Mouse (Mus musculus): ENCODE results near the gene Slc25a16.

The Slc25a16 gene

DNA sequence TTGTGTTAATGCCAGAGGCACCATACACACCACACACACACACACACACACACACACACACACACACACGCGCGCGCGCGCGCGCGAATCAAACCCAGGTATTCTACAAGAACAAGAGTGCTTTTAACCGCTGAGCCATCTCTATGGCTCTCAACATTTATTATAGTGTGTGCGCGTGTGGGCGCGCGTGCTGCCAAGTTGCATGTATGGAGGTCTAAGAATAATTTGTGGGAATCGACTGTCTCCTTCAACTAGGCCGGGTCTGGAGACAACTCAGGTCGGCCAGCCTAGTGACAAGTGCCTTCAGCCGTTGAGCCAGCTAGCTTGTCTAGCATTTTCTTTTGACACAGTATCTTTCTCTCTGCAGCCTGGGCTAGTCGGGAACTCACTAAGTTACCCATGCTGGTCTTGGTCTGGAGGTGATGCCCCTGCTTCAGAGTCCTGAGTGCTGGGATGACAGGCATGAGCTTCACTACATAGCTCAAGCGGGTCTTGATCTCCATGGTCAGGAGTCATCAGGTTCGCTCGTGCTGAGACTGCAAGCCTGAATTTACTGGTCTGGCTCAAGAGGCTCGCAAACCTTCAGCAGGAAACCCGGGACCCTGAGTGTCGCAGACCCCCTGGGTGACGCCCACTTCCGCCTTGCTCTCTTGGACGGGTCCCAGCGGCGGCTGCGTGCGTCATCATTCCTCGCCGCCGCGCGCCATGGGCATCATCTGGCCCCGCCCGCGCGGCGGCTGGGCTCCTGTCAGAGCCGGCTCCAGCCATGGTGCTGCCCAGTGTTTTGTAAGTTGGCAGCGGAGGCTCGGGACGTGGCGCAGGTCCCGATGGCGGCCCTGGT, at the start of gene Slc25a16:
Gene Slc25a16, plus strand, starts transcription at position 709 of the 841 bp plus-strand sequence.
- peak; percentile 85 to 91 for DNase-seq

DNA sequence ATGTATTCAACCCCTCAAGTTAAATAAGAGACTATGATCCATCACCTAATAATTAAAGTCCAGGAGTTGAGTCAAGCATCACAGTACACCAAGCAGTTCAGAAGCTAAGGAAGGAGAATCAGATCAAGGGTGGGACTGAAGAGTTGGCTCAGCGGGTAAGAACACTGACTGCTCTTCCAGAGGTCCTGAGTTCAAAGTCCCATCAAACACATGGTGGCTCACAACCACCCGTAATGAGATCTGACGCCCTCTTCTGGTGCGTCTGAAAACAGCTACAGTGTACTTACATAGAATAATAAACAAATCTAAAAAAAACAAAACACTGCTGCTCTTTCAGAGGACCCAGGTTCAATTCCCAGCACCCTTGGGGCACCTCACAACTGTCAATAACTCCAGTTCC, 45.6 kb upstream of the Slc25a16 start:
- no peak for DNase-seq

DNA sequence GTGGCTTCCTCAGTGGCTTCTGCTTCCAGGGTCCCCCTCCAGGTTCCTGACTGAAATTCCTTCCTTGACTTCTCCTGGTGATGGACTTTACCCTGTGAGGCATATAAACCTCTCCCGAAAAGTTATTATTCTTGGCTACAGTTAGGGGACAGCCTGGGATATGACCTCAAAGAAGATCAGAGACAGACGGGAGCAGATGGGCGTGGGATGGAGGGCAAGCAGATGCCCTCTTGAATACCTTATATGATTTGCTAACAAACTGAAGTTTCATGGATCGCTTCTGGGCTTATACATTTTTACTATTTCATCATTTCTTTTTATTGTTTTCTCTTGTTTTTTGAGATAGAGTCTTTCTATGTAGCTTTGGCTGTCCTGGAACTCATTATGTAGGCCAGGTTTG, 44.9 kb upstream of the Slc25a16 start:
- no peak for DNase-seq

DNA sequence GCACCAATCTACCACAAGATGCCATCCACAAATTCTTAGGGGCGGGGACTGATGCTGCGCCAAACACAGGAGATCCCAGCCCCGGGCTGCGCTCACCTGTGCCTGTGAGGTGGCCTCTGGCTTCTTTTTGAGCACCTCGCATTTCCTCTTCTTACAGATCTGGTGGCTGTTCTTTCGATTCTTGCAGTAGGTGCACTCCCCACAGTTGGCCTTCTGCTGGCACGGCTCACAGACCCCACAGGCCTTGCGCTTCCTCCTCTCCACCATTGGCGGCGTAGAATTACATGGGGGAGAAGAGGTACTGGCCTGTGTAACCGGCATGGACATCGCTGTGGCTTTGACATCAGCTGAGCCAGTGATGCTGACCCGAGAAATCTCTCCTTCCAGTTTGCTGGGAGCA, 42.4 kb upstream of the Slc25a16 start:
- no peak for DNase-seq

DNA sequence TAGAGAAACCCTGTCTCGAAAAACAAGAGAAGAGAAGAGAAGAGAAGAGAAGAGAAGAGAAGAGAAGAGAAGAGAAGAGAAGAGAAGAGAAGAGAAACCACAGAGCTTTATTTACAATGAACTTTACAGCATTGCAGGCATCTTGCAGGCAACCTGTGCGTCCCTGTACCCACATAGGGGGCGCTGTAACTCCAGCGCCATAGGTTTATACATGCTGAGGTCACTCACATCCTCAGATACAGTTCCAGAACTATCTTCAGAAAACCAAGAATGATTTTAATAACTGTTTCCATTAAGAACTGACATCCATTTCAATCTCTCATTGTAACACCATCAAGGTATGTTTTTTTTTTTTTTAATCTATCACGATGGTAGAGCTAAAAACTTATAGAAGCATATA, 39.2 kb upstream of the Slc25a16 start:
- DNase-seq: no peak

DNA sequence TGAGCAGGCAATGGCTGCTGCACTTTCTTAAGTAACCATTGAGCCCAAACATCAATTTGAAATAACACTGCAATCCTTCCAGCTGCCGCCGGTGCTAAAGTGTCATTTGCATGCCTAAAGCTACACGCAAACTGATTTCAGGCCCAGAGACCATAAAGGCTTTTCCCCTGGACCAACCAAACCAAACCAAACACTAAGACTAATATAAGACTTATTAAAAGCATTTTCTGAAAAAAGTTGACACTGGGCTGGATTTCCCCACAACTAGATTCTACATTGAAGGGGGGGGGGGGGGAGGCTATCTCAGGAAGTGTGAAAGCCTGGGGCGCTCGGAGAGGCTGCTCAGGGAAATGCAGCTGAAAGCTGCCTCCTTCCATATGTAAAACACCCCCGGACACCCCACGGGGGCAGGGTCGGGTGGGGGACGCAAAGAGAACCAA, 36.5 kb upstream of the Slc25a16 start:
- no peak for DNase-seq

DNA sequence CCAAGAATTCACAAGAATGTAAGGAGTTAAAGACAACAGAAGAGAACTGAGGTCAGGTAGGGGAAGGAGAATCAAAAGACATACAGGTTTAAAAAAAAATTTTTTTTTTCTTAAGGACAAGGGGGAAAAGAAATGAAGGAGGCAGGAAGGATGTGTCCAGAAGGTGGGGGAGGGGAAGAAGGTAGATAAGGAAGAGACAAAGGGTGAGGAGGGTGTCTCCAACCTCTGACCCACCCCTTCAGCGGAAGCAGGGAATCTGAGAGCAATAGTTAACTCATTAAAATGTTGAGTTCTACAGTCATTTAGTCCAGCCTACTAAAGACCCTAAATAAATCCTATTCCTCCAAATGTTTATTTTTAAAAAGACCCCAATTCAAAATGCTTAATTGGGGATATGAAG, 35.9 kb upstream of the Slc25a16 start:
- no peak for DNase-seq

DNA sequence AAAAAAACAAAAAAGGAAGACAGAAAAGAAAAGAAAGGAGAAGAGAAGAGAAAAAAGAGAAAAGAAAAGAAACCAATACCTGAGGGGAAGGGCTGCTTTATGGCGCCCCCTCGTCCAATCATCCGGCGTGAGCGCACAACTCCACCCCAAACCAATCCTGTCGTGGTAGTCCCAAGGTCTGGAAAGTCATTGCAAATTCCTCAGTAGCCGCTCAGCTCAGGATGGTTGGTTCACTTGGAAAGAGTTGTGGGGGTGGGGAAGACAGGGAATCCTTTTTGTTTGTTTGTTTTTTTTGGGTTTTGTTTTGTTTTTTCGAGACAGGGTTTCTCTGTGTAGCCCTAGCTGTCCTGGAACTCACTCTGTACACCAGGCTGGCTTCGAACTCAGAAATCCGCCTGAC, 35.0 kb upstream of the Slc25a16 start:
- no peak for DNase-seq

DNA sequence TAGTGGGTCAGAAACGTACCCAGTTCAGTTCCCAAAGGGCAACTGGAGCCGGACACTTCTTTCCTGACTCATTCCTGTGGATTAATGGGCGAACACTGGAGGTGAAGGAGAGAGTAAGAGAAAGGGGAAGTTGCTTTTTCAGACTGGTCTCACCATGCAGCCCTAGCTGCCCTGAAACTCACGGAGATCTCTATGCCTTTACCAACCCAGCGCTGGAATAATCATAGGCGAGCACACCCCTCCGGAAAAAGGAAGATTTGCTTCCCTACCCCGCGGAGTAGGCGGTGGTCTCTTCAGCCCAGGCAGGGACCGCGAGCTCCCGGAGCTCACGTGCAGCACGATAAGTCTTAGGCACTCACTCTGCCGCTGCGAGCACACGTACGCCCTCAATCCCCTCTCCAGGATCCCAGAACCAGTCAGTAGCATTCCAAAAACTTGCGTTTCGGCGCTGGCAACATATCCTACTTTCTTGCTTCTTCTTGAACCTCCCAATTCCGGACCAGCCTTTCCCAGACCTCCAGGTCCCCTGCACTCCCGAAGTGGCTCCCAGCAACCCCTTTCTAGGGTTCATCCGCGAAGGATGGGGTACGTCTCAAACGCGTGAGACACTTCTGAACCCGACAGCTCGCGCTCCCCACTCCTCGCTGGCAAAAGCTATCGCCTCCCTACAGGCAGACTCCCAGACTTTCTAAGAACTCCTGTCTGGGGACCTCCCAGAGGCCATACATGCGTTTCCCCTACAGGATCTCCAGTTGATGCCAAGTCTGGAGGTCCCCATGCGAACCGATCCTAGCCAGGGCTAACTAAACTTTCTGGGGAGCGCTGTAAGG, 34.2 kb upstream of the Slc25a16 start:
- no peak for DNase-seq

DNA sequence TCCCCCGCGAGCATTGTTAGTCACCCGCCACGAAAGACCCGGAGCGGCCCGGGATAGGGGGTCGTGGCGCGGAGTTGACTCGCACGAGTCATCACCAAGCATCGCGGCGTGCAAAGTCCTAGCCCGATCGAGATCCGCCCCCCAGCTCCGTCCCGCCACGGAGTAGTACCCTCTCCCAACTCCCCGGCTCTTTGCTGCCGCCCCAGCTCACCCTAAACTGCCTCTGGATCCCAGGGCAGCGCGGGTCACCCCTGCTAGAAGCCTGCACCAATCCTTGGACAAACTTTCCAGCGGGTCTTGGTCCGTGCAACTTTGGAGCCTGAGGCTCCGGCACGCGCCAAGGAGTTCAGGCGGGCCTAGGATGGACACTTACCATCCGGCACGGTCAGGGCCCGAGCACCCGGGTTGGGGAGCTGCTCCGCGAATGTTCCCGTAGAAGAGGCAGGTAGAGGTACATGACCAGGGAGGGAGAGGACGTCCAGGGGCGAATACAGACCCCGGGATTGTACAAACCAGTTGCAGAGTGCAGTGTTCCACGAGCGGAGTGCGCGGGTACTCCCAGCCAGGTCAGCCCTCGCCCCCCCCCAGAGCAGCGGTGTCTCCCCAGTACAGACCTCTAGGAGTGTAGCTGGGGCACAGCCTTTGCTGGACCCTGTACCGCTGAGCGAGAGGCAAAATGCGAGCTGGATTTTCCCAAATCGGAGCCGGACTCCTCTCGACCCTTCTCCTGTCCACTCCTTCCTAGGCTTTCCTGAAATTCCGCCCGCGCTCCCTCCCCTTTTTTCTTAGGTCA, 33.4 kb upstream of the Slc25a16 start:
- DNase-seq: peak; percentile 49 to 66

DNA sequence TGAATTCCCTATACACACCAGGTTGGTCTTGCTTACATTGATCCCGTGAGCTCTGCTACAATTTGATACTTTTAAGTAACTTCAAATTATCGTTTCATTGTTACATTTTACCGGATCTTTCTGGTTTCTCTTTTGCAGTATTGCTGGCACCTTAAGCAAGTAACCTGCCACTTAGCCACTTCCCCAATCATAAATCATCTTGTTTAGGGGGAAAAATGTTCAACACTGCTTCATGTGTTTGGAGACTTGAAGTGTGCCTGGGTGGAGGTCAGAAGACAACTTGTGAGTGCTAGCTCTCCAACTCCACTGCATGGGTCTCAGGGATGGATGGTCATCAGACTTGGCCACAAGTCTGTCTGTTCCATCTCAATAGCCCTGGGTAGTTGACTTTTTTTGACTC, 29.4 kb upstream of the Slc25a16 start:
- no peak for DNase-seq

DNA sequence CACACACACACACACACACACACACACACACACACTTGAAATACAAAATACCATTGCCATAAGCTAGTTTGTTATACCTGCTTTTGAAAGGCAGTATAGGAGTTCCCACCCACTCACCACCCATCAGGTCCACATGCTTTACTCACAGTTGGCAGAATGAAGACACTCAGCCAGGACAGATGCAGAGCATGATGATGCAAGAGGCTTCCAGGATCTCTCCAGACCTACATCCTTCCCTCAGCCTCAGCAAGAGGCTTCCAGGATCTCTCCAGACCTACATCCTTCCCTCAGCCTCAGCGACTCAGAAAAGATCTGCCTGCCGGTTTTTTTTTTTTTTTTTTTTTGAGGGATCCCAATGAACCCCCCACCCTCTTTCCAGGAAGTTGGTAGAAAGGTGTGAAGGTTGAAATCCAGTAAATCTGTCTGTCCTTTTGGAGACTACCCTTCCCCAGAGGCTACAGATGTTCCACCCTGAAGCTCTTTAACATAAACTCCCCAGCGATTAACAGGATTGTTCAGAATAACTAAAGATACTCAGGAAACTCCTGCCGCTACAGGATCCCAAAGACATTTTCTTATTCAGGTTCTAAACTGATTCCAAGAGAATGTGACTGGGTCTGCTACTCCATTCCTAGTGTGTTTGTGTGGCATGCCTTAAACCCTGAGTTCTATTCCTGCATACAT, 27.7 kb upstream of the Slc25a16 start:
- DNase-seq: no peak

DNA sequence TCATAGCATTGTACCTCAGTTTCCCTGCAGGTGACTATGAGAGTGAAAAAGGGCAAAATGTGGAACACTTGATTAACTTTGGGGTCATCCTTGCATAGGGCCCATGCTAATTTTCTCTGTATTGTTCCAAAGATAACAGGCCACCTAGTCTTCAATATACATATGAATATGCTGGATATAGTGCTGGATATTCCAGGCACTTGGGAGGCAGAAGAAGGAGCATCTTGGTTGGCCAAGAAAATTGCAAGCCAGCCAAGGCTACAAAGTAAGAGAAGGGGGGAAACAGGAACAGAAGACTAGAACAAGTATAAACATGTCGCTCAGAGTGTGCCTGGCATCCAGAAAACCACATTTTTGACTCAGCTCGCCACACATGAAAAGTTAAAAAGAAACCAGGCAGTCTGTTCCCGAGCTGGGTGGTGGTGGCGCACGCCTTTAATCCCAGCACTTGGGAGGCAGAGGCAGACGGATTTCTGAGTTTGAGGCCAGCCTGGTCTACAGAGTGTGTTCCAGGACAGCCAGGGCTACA, 27.0 kb upstream of the Slc25a16 start:
- no peak for DNase-seq

DNA sequence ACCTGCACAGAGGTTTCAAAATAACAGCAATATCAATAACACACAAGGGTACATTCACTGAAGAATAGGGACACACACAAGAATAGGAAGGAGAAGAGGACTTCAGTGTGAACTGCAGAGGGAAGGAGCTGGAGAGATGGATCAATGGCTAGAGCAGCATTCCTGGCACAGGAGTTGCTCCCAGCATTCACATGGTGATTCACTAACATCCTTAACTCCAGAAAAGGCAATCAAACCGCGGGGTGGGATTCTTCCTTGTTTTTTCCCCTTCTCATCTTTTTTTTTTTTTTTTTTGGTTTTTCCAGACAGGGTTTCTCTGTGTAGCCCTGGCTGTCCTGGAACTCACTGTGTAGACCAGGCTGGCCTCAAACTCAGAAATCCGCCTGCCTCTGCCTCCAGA, 26.0 kb upstream of the Slc25a16 start:
- no peak for DNase-seq

DNA sequence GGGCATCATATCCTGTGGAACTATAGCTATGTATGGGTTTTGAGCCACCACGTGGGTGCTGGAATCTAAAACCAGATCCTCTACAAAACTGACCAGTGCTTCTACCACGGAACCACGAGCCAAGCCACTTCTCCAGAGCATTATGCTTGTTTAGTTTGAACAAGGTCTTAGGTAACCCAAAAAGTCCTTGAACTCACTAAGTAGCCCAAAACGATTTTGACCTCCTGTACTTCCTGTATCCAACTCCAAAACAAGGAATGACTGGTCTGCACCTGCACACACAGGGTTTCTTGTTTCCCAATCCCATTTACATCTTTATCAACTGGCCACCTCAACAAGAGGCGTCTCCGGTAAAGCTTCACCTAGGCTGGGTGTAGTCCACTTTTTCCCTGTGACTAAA, 25.0 kb upstream of the Slc25a16 start:
- DNase-seq: no peak

DNA sequence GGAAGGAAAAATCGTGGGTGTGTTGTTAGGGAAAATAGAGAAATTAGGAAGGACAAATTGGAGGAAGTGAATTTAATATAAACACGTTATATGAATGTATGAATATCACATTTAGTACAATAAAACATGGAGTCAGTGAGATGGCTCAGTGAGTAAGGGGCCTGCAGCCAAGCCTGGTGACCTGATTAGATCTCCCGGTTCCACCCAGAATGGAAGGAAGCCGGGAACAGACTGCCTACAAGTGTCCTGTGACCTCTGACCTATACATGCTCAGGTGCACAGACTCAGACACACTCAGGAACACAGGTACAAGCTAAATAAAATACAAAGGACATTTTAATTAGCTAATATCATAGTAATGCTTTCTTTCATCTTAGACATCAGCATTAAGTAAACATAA, 24.4 kb upstream of the Slc25a16 start:
- DNase-seq: no peak

DNA sequence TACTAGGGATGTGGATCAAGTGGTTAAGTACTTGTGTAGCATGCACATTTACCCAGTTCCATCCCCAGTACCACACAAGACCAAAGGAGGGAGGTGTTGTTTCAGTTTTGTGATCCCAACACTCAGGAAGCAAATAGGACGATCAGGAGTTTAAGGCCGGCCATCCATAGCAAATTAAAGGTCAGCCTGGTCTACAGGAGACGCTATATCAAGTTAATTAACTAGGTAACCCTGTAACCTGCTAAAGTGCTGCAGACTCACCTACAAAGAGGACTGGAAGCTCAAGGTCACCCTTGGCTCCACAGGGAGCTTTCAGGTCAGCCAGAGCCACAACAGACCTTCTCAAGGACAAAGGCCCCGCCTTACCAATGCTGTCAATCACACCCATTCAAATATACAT, 23.7 kb upstream of the Slc25a16 start:
- DNase-seq: peak; percentile 34 to 35

DNA sequence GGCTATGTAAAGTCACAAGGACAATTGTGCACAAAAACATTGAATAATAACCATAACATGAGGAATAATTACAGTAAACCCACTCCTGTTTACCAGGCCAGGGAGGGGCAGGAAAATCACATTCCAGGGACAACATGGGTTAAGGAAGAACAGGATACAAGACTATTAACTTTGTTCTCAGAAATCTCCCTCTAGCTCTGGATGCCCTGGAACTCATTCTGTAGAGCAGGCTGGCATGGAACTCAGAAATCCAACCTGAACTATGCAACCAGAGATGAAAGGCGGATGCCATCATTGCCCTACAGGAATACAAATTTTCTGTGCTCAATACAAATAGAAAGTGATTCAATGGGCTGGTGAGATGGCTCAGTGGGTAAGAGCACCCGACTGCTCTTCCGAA, 23.0 kb upstream of the Slc25a16 start:
- no peak for DNase-seq

DNA sequence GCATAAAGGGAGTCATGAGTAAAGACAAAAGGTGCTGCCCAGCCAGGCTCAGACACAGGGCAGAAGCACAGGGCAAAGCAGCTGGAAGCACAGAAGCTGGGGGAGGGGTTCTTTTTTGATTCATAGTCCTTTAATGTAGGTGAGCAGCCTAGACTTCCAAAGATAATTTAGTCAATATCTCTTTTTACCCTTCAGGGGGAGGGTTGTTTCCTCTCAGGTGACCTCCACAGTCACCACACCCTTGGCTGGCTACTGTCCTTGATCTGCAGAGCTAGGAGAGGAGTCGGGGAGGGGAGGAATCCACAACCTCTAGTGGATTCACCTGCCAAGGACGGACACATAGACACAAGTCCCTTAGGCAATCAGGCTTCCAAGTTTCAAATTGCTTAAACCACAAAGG, 22.4 kb upstream of the Slc25a16 start:
- no peak for DNase-seq

DNA sequence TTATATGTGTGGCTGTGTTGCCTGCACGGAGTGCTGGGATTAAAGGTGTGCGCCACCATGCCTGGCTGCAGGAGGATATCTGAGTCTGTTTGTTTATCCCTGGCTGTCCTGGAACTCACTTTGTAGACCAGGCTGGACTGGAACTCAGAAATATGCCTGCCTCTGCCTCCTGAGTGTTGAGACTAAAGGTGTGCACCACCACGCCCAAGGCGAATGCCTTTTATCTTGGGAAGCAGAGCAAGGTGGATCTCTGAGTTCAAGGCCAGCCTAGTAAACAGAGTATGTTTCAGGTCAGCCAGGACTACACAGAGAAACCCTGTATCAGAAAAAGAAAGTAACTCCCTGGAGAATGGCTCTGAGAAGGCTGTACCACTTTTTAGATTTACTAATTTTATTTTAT, 20.3 kb upstream of the Slc25a16 start:
- DNase-seq: no peak

DNA sequence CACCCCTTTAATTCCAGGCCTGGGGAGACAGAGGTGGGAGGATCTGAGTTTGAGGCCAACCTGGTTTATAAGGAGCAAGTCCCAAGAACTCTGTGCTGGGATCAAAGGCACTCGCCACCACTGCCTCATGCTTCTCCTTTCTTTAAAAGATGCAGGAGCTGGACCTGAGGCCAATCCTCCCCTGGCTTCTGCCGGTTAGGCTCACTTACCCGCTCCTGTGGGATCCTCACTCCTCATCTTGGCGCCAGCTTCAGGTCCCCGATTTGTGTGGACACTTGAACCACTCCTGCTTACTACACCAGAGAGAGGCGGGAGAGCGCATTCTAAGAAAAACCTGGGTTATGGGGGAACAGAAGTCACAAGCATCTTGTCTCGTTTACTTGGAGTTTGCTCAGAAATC, 18.6 kb upstream of the Slc25a16 start:
- no peak for DNase-seq

DNA sequence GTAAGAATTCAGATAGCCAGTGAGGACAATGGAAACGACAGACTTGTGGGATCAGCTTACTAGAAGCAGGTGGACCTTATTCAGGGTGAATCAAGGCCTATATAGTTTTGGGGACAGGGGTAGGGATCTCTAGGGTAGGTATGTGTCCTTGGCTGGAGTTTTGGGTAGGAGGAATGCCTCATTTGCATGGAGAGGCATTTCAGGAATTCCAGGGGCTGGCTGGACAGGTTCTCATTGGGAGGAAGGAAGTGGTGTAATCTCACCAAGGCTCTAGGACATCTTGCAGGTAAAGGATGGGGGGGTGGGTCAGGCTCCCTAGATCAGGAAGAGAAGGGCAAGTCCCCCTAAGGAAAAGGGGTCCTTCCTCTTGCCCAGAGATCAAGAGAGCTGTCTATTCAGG, 17.6 kb upstream of the Slc25a16 start:
- no peak for DNase-seq

DNA sequence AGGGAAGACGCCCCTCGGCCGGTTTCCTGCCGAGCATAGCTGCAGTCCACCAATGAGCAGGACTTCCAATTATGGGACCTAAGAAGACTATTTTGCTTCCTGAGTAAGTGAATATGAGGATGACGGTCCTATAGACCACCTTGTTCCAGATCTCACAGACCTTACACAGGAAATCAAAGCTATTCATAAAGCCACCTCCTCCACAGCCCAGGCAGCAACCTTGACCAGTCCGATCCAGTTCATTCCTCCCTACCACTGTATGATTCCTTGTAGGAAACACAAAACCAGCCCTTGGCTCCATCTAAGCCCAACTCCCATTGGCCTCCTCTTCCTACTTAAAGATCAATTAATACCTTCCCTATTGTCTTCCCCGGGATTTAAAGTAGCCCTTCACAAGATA, 14.1 kb upstream of the Slc25a16 start:
- DNase-seq: no peak

All from kidney, adult 8-10 months (tissue).